Mouse (Mus musculus): ENCODE data around the gene Camk1g.
A peak's percentile ranks its signal among the peaks of the same experiment; 100 is the strongest.

The Camk1g gene

DNA sequence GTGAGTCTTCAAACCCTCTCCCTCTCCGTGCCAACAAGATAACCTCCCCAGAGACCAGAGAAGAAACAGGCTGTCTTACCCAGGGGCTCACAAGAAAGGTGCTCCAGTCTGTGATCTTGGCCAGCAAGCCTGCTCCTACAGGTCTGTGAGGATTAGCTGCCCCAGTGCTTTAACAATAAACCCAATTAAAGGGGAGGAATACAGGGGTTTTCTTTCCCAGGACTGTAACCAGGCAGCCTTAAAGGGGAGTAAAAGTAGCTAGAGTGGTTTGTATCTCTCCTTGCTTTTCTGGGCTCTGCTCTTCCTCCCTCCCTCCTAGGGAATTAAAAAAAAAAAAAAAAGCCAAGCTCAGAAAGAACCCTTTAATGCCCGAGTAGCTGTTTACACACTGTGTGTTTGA is at the start of gene Camk1g:
Camk1g (minus strand) TSS at position 203 of the 400 bp plus-strand sequence.
- no peak for DNase-seq

DNA sequence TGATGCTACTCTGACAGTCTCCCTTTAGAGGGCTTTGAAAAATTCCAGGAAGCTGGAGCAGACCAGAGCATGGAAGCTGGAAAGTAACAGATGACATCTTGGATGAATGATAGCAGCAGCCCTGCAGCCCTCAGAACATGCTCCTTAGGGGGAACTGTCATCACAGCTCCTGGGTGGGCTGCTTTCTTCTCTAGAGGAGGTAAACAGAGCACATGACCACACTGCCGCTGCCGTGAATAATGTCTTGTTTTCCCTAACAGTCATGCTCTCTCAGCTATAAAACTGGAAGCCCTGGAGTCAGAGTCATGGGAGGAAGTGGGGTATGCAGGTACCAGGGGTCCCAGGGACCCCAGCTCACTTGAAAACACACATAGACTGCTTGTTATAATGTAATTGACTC is 49.1 kb upstream of the Camk1g start:
- no peak for DNase-seq

DNA sequence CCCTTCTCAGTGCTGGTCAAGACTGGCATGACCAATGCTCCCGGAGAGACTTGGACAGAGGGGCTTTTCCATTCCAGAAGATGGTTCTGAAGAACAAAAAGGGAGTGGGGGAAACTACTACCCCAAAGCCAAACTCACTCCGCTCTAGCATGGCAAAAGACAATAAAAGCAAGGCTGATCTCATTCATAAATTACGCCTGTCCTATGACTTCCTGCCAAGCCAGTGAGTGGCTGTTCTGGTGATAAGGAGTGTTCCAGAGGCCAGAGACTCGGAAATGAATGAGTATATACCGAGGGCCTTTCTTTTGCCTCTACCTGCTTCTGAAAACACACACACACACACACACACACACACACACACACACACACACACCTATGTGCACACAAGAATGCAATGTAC is 48.6 kb upstream of the Camk1g start:
- no peak for DNase-seq

GRCm38 (mm10) chr1:193414067-193414466 is 44.0 kb upstream of the Camk1g start:
- no peak for DNase-seq

DNA sequence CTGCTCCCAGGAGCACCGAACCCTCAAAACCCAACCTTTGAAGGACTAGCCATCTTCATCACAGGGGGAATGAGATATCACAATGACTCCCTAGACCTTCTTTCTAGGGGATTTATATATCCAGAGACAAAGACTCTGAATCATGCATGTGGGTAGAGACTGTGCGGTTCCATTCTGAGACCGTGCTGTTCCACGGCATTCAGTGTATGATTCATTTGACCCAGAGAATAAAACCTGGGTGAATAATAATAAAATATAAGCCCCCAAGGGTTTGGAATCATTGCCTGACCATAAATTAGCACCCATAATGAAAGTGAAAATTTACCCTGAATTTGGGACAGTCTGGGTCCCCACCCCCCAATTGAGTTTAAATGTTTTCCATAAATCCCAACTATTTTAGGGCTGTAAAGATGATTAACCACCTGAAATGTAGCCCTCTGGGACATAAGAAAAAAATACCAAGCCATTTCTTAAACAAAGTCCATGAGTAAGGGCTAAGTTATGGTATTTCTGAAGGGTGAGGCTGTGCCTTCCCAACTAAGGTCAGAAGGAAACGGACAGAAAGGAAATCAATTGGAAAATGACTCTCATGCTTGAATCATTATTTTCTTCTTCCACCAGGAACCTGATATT is 43.4 kb upstream of the Camk1g start:
- no peak for DNase-seq

DNA sequence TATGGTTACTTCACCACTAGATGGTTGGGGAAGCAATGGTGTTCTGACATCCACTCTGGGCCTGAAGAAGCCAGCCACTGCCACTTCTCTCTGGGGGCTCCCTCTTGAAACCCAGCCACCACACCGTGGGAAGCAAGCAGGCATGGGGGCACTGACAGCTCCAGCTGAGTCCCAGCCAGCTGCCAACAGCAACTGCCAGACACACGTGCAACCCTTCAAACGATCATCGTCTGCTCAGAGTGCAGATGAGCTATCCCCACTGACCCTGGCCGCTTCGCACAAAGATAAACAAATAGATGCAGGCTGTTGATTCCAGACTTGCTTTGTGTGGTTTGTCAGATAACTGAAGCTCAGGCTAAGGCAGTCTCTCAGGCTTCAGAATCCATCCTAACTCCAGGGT is 37.4 kb upstream of the Camk1g start:
- no peak for DNase-seq

DNA sequence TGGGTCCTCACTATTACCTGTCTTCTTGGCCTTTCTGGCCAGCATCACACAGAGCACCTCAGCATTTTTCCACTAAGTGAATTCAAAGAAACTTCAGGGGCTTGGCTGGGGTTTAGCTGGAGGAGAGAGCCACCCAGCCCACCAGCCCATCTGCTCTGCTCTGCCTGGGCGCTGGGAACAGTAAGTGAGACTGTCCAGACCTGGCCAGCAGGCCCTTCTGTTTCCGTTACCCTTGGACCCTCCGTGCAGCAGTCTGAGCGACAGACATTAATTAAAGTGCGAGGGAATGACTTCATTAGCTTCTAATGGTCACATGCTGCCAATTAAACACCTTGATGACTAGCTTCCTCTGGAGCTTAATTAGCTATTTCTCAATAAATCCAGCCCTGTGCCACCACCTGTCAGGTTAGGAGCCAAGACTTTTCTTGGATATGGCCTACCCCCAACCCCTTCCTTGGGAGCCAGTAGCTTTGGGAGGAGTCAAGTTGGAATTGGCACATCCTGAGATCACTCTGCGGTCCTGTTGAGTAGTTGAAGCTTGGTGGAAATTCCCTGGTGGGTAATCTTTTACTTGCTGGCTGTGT is 36.1 kb upstream of the Camk1g start:
- no peak for DNase-seq

GRCm38 (mm10) chr1:193401695-193402094 is 31.6 kb upstream of the Camk1g start:
- no peak for DNase-seq

DNA sequence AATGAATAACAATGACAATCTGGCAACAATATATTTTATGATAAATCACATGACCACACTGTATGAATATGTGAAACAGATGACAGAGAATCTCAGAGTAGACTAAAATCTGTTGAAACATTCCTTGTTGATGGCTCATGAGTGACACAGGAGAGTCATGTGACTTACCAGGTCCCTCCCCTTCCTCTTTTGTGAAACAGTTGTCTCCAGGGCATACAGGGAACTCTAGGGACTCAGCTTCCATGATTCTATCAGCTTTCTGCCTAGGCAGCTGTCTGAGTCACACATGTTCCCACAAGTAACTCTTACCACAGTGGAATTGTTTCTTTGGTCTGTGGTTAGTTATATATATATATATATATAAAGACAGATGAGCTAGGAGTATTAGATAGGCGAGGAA is 30.2 kb upstream of the Camk1g start:
- no peak for DNase-seq

- no peak for DNase-seq
Observed at GRCm38 (mm10) chr1:193398728-193399437, 28.8 kb upstream of the Camk1g start.

- DNase-seq = no peak
Observed at GRCm38 (mm10) chr1:193397109-193397508, 27.0 kb upstream of the Camk1g start.

GRCm38 (mm10) chr1:193392266-193392665 is 22.2 kb upstream of the Camk1g start:
- DNase-seq = no peak

- DNase-seq = no peak
Observed at GRCm38 (mm10) chr1:193390004-193390403, 19.9 kb upstream of the Camk1g start.

DNA sequence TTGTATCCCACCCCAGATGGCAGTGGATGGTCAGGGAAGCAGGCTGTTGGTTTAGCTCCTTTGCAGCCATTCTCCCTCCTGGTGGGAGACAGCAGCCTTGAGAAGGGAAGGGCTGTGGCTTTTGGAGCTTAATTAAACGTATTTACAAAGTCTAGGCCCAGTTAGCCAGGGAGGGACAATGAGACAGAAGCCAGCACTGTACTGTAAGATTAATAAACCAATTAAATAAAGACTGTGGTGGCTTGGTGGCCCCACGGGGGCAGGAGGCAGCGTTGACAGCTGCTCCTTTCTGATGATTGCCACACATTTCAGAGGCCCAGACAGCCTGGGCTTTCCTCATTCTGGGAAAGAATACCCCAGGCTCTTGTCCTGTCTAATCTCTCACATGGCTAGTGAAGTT is 19.4 kb upstream of the Camk1g start:
- no peak for DNase-seq

GRCm38 (mm10) chr1:193387241-193387640 is 17.1 kb upstream of the Camk1g start:
- no peak for DNase-seq

- DNase-seq = peak; percentile 86 to 94
Observed at GRCm38 (mm10) chr1:193386136-193386535, 16.0 kb upstream of the Camk1g start.

DNA sequence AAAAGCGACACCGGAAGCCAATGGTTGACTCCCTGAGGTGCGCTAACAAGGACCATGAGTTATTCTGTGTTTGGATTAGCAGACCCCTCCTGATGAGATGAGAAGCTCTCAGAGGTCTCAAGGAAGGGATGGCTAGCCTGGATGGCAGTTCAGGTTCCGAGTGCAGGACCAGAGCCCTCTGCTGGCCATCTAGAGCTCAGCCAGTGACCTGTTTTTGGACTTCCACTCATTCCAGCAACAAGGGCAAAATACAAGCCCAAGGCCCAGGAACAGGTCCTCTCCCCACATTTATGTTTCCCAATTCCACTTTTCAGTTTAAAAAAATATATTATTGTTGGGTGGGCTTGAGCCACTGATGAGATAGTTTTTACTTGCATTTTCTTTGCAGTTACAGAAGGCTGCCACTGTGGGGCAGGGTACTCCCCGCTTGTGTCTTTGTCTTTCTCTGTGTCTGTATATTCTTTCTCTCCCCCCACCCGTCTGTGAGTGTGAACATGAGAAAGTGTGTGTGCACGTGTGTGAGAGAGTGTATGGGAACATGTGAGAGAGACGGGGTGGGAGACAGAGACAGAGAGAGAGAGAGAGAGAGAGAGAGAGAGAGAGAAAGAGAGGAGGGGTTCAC is 12.9 kb upstream of the Camk1g start:
- DNase-seq = peak; percentile 58 to 68

GRCm38 (mm10) chr1:193382435-193382834 is 12.3 kb upstream of the Camk1g start:
- DNase-seq = peak; percentile 32 to 48

GRCm38 (mm10) chr1:193381597-193382404 is 11.7 kb upstream of the Camk1g start:
- DNase-seq = no peak

GRCm38 (mm10) chr1:193380877-193381276 is 10.8 kb upstream of the Camk1g start:
- DNase-seq = no peak

GRCm38 (mm10) chr1:193379634-193380033 is 9.5 kb upstream of the Camk1g start:
- no peak for DNase-seq

- DNase-seq = peak; percentile 45 to 55
Observed at GRCm38 (mm10) chr1:193376478-193377134, 6.5 kb upstream of the Camk1g start.
